Mouse (Mus musculus) cerebellum, adult (tissue): ENCODE data around the gene Nek5.
A peak's percentile ranks its signal among the peaks of the same experiment; 100 is the strongest.

Source experiments
- ATAC-seq: cut with Nextera tagmentation; 2 replicates; pipeline ENCODE4 v1.9.2; 2017; ENCODE audit warnings: mild to moderate bottlenecking, moderate library complexity, mixed read lengths; ENCODE audit not compliant: insufficient number of reproducible peaks, low FRiP score, low TSS enrichment

Nek5 gene

DNA sequence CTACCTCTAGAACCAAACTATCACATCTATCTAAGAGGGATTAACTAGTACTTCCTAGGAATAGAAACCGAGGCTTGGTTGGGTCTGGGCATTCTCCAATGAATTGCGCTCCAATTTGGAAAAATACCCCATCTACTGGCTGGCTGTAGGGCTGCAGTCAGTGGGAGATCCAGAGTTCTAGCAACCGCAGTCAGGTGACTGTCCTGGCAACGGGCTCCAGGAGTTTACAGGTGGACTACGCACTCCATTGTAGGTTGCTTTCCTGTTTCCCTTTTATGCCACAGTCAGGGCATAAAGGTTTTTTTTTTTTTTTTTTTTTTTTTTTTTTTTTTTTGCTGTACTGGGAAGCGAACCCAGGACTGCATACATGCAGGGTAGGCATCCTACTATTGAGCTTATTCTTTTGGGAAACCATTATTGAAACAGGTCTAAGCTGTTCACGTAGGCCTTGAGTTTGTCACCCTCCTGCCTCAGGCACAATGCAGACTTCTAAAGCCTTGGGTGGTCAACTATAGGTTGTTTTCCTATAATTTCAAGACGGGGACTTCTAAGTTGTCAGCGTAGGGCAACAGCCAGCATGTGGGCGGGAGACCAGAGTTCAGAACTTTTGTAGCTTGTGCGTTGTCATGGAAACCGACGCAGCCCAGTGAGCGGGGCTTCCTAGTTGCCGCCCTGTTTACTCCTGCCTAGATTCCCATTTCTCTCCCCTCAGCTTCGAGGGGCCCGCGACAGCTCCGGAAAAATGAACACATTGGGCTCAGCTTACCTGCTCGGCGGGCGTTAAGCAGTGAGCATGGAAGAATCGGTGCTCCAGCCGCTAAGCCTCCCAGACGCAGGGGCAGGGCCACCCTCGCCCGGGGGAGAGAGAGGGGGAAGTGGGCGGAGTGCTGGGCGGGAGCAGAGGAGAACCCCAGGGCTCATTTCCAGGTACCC is at the start of gene Nek5:
Gene Nek5, minus strand, starts transcription at position 834 of the 933 bp plus-strand sequence.
- ATAC-seq, result peak; percentile 20; the same call in 1 of the 2 replicates

DNA sequence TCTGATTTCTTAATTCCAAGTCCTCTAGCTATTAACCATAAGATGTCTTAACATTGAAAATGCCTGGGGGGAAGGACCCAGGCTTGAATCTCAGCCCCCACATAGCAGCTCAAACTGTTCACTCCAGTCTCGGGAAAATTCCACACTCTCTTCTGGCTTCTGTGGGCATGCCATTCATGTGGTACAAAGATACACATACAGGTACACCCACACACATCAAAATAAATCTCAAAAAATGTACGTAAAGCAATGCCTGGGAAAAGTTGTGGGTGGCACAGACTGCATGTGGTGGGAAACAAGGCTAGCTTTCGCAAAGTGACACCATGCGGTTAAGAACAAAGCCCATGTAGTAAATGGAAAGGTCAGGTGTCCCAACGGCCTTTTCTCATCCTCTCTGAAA is 44.3 kb upstream of the Nek5 start:
- no peak for ATAC-seq

DNA sequence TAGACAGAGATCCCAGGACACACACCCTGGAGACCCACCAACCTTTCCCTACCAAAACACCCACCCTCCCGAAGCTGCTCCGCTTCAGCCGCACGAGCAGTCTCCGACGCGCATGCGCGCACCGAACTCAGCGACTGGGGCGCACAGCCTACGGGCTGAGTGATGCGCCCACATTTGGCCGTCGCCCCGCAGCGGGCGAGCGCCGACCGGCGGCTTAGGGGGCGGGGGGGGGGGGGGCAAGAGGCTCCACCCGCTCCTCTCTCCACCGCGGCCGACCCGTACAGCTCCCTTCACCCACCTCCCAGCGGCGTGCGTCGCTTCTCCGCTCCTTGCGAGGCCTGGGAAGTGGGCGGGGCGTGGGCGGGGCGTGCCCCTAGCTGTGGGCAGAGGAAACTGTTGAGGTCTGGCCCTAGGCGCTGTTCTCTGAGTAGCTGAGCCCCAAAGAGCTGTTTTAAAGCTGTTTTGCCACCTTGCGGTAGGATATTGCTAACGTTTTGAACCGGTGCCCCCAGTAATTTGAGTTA is 41.3 kb upstream of the Nek5 start, which contains the start of gene Nek3:
Gene Nek3, minus strand, starts transcription at position 356 of the 524 bp plus-strand sequence.
- ATAC-seq, result peak; percentile 94

DNA sequence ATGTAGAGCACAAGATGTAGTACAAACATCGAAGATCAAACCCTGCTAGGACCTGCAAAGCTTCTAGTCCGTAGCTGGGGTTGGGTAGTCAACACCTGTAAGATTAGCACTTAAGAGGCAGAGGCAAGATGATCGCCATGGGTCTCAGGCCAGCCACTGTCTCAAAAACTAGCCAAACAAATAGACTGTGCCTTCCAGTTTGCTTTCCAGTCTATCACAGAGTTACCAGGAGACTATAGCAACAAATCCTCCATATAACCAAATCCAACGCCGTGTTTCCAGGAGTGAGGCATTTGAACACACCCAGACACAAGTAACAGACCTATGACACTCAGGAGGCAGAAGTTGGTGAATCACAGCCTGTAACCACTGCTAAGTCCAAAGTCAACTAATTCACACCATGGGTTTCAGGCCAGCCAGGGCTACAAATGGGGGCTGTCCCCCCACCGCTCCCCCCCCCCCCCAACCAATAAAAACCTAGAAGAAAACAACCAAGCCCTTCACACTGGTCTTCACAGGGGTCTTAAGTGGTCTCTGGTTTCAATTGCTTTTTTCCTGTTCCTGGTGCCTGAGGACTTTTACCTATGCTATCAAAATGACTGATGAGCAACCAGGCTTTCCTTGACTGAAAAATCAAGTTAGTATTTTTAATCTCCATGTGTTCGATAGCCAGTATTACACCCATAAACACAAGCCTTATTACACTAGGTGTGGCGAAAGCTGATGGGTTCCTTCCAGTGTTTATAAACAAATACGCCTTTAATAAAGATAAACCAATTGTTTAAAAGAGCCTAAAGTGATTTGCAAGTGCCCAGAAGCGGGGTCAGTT is 40.6 kb upstream of the Nek5 start:
- peak; percentile 33 for ATAC-seq

DNA sequence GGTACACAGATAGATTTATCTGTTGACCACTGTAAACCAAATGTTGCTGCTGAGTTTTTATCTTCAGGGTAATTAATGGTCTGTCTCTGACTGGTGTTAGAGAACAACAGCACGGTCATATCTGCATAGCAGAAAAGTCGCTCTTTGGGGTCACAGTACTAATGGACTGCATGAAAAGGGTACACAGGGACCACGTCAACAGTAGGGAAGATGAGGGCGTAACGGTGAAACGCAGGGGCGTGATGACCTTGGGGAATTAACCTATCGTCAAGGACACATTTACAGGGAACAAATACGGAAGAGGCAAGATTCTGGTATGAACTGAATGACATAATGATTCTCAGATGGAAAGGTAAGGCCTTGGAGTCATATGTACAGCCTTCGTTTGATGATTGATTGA is 39.6 kb upstream of the Nek5 start:
- ATAC-seq, result no peak

DNA sequence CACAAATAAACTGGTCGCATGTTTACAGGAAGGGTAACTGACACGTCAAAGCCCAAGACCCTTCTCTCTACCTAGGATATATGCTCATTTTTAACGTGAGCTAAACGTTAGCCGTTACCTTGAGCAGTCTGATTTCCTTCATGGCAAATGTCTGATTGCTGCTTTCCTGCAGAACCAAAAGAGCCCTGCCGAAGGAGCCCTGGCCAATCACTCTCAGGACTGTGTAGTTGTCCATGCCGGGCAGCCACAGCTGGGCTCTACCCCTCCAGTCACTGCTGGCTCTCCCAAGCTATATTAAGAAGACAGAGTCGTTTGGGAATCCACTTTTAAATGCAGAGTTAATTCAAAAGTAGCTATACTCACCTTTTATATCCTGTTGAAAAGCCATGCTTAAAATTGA is 37.4 kb upstream of the Nek5 start:
- ATAC-seq, result no peak

DNA sequence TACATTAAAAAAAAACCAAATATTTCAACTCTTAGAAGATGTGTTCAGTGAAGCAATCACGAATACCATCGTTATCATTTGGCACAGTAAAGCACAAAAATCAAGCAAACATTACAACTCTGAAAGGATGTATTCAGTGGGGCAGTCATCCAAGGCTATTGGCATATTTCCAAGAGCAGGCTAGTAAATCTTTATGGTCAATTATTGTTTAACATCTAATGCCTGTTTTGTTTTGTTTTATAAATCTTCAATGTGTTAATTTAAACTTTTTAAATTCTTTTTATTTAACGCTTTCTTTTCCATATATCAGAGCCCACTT is 25.5 kb upstream of the Nek5 start:
- ATAC-seq, result no peak

DNA sequence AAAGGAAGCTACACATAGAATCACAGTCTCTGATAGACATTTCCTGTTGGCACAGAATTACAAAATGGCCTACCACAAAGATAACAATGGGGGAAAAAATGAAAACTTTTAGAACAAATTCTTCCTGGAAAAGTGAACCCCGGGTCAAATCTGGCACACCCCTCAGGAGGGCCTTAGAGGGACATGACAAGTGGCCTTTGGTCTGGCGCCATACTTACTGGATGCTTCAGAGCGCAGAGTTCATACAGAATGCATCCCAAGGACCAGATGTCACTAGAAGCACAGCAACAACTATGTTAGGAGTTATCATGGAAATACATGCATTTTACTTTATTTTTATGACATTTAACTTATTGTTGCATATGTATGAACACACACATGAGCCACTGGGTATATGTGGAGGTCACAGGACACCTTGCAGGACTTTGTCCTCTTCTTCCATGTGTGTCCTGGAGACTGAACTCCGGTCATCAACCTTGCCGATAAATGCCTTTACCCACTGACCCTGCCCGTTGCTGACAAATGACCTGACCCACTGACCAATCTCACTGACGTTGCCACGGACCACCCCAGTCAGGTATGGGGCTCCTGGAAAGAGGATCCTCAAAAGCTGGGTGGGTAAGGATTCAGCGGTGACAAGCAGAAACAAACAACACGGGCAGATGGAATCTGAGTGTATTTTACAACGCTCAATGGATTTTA is 24.9 kb upstream of the Nek5 start:
- no peak for ATAC-seq

DNA sequence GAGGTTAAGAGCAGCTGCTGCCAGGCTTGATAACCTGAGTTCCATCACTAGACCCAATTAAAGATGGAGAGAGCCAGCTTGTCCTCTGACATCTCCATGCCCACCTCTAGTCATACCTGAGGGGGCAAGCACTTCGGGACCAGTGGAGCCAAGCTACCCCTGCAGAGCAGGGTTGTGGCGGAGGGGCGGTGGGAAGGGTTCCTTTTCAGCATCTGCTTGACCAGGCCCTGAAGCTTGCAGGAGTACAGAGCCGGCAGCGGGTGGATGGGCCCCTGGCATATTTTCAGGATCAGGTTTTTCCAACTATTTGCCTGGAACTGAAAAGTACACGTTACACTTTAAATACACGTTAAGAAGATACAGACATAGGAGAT is 23.5 kb upstream of the Nek5 start:
- no peak for ATAC-seq

DNA sequence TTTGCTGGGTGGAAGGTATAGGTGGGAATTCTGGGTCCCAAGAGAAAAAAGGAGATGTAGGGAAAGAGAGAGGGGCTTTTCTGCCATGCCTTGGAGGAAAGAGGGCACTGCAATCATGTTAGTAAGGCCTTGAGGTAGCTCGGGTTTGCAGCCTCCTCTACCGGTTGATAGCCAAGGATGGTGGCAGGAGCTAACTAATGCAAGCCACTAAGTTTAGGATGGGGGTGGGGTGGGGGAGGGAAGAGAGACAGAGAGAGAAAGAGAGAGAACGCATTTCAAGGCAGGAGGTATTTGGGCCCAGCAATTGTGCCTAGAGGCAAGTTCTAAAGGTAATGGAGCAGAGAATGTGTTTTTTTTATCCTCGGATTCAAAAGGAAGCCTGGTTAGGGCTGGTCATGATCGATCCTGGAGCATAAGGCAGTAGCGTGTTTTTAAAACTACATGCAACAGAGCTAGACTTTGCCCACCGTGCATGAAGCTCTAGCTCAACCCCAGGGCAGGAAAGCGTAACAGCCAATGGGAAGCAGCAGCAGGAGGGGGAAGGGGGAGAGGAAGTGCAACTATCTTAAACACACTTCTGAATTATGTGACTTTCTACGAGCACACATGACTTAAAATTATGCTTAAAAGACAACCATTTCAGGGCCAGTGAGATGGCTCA is 23.0 kb upstream of the Nek5 start:
- ATAC-seq, result no peak

DNA sequence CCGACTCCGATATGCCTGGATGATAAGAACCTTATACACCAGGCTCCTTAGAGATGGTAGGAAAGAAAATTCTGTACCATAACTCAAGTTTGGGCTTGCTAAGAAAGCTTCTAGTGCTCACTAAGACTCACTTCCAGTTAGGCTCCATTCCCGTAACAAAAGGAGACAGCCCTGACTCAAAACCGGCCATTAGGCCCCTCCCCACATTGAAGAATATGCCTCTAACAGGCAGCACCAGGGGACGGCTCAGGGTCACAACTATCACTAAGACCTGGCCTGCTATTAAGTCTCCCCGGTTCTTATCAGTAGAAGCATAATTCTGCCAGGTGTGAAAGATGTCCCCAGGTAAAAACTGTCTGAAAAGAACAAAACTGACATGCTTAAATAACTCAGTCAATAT is 21.0 kb upstream of the Nek5 start:
- ATAC-seq, result no peak

DNA sequence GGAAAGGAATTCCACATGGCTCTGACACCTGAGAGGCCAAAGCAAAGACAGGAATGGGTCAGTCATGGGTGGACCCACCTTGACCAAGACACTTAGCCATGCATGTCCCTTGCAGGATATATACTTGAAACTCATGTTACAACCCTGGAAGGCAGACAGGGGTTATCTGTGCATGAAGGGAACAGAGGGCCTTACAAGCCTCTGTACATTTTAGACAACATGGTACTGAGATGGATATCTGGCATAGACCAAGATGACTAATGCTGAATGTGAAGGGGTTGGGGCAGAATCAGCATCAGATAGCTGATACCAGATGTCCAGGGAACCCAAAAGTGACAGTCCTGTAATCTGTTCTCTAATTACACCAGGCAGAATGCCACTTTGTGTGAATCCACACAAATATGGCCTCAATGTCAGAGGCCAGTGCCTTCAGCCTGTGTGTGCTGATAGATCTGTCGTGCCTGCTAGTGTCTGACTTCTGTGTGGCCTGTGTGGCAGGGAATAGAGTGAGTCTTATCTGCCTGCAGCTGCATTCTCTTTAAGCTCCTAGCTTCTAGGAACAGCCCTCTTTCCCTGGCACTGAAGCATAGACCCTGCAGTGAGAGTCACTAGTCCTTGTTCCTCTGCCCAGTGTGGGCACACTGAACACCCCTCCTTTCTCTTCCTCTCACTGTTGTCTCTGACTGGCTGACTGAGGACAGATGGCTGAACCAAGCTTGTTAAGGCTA is 19.1 kb upstream of the Nek5 start:
- peak; percentile 86 for ATAC-seq

DNA sequence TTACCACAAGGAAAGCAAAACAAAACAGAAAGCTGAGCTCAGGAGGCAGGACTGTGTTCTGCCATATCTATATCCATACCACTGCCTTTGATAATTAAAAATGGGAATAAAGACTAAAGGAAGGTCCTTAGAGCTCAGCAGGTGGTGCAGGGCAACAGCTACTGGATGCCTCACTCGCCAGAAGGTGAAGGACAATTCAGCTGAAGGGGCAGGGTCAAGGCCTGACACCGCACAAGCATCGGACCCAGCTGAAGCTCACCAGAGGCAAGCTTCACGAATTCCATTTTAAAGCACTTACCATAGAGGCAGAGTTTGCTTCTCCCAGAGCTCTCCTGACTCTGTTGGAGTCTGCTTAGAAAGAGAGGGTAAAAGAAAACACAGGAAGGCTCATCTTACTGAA is 17.7 kb upstream of the Nek5 start:
- no peak for ATAC-seq

DNA sequence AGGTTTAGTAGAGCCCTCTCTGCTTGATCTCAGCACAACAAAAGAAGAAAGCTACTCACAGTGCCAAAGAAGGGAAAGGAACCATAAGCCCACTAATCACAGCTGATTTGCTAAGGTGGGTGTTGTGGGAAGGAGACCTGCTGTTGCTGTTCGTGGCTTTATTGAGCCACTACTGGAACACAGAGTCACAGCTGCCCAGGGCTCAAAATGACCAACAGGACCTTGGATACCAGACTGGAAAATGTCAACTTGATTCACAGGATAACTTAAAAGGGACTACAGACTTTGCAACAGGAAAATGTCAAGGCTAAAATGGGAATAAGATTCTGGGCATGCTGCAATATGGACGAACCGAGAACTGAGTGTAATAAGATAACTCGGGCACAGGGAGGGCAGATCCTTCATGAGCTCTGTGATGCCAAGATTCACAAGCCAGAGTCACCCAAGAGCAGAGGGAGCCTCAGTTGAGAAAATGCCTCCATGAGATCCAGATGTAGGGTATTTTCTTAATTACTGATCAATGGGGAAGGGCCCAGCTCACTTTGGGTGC is 17.1 kb upstream of the Nek5 start:
- no peak for ATAC-seq

DNA sequence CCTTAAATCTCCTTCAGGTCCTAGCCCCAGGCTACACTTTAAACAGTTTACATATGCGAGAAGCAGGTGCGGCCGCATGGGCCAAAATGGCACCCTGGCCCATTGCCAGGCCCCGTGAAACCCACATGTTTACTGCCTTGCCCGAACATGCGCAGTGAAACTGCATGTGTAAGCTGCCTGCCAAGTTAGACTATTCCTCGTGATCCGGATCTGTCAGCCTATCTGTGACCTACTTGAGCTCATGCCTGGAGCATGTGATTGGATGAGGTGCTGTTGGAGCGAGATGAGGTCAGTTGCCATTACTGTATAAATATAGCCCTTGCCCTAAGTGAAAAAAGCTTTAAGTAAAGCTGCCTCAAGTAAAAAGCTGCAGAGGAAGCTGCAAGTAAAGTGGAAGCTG is 11.6 kb upstream of the Nek5 start:
- peak; percentile 78 for ATAC-seq

DNA sequence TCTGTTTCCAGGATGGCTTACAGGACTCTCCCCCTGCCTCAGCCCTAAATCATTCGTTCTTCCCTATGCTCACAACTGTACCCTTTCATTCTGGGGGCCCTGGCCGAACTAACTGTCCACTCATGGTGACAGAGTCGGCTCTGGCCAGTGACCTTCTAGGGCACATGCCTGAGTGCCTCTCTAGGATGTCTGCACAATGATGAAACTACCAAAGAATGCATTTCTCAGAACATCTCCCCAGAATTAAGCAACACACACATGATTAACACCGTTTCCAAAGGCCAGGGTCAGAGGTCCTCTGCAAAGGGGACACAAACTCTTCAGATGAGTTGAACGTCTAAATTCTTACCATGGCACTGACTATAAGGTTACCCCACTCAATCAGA is 9.9 kb upstream of the Nek5 start:
- ATAC-seq, result no peak

DNA sequence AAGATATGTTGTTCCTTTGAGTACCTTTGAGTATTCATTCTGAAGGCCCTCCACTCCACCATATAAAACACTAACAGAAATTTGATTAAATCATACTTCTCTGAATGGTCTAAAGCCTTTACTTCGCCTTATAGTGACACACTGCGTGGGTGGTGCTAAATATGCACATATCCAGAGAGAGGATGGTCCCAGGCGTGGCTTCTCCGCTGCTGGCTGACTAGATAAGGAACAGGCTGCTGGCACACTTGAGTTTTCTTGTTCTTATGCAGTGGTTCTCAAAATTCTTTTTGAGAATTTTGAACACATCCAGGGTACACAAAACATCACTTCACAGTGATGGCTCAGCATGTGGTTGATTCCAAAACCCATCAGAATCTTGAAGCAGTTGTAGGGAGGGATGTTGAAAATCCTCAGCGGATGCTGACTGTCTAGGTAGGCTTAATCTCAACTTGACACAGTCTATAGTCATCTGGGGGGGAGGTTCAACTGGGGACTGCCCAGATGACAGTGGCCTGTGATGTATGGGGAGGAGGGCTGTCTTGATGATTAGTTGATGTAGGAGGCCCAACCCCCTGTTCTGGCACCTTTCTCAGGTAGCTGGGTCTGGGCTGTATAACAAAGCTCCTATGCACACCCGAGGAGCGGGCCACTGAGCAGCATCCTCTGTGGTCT is 9.4 kb upstream of the Nek5 start:
- no peak for ATAC-seq

DNA sequence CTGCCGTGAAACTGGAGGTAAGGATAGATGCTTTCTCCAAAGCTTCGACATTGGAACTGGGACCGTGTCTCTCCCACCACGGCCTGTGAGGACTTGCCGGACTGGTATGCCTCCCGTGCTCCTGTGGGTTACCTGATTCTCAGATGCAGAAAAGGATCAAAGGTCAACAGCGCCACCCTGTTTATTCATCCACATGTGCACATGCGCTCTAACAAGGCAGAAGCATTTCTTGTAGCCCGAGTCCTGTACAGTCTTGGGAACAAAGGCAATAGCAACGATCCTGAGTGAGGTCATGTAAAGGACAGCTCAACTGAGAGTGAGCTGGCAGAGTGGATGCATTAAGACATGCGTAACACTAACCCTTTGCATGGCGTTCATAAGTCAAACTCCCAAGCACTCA is 7.2 kb upstream of the Nek5 start:
- no peak for ATAC-seq

DNA sequence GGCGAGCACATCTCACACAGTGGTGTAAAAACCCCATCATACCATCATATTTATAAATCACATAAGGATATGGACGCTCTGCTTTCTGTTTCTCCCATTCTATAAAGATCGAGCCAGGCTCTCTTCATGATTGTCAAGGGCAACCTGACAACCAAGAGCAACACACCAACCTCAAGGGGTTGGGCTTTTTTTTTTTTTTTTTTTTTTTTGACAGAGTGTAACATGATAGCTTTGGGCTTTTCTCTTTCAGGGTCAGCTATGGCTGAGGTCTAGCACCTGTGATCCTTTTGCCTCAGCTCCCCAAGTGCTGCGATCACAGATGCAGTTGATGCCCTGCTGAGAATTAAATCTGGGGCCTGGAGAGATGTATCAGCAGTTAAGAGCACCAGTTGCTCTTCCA is 17.8 kb downstream of the Nek5 start:
- ATAC-seq, result no peak
